Mouse (Mus musculus): ENCODE data around the gene Frem1.

GRCm38 (mm10) chr4:82970901-82971648 lies 81.1 kb downstream of the Frem1 start:
- no peak for TF ChIP-seq POLR2A (IDR thresholded peaks at IDR 0.05; ENCODE audit: control insufficient read depth, low read depth, low read length)
- no peak for TF ChIP-seq CTCF (IDR thresholded peaks at IDR 0.05; ENCODE audit: control insufficient read depth, insufficient read depth, insufficient replicate concordance, low read depth, low read length)

All from testis, adult 2 months (tissue).